In the genomic region with DNA sequence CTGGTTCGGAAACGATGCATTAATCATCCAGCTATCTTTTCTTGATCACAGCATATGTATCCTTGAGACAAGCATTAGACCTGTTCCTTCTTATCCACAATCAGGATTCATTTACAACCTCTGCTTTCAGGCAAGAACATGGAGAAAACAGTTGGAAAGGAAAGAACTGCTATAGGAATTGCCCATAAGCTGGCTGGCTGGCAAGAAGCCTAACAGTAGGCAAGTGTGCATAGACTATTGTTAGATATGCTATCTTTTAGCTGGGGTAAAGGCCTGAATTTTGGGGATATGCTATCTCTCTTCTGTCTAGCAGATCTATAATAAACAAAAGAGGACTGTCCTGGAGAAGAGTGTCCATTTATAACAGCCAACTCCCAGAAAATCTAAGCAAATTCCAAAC, we compare ENCODE assay signal across 28 mouse cellular contexts.
DNase-seq lines count a peak whose midpoint lies in the region; ATAC-seq and TF ChIP-seq lines count a peak whose summit lies in the region.
"Had no signal": no experiment of that assay in that cellular context is flagged by ENCODE, and none has a peak within 500 bp of the region (broad histone marks: within the 10 kb centered on the region; RNA-seq: fewer than 3 reads in every experiment).

No protein-coding gene starts in this region.

- no peak for TF ChIP-seq CTCF in forebrain, postnatal 0 days (IDR thresholded peaks at IDR 0.05; ENCODE audit: low read depth)
- no peak for TF ChIP-seq CTCF in left cerebral cortex, adult 2 months (IDR thresholded peaks at IDR 0.05)

- H3K27me3 ChIP-seq in forebrain, postnatal 0 days (ENCODE audit: insufficient read depth, low read length), result no peaks in the 10 kb centered on the region
- H3K27me3 ChIP-seq in forebrain, embryonic 13.5 days, result no peaks in the 10 kb centered on the region
- H3K27me3 ChIP-seq: embryonic facial prominence, embryonic 12.5 days; heart, embryonic 12.5 days; hindbrain, embryonic 15.5 days; liver, embryonic 12.5 days; megakaryocyte, embryonic 14.5 days; midbrain, embryonic 13.5 days; neural tube, embryonic 13.5 days had no signal

- H3K9ac ChIP-seq in forebrain, postnatal 0 days, result no peak overlapping the region
- no peak overlapping the region for H3K9ac ChIP-seq in forebrain, embryonic 13.5 days
- H3K9ac ChIP-seq: embryonic facial prominence, embryonic 12.5 days; heart, embryonic 12.5 days; hindbrain, embryonic 15.5 days; liver, embryonic 12.5 days; liver, postnatal 0 days; midbrain, embryonic 13.5 days; neural tube, embryonic 13.5 days had no signal

- WGBS in forebrain, postnatal 0 days, result 77% methylated on average over 2 of the region's 2 CpGs
- 88% methylated on average over 2 of the region's 2 CpGs for WGBS in forebrain, embryonic 13.5 days

- intact Hi-C loops in left cerebral cortex, adult 2 months (cut with DNase I), result no loop called here
- intact Hi-C loops in left cerebral cortex, postnatal 4 days (cut with DNase I), result no loop called here
- intact Hi-C loops in left cerebral cortex, postnatal 14 days (cut with DNase I), result no loop called here

- no peaks in the 10 kb centered on the region for H3K9me3 ChIP-seq in forebrain, postnatal 0 days (ENCODE audit: low read length)
- H3K9me3 ChIP-seq in forebrain, embryonic 13.5 days (replicated peaks), result no peaks in the 10 kb centered on the region
- H3K9me3 ChIP-seq: embryonic facial prominence, embryonic 12.5 days; heart, embryonic 12.5 days; hindbrain, embryonic 15.5 days; liver, embryonic 12.5 days; megakaryocyte, embryonic 14.5 days; midbrain, embryonic 13.5 days; neural tube, embryonic 13.5 days had no signal

- H3K36me3 ChIP-seq in forebrain, postnatal 0 days (ENCODE audit: insufficient read depth), result no peaks in the 10 kb centered on the region
- H3K36me3 ChIP-seq in forebrain, embryonic 13.5 days (ENCODE audit: poor library complexity, severe bottlenecking), result no peaks in the 10 kb centered on the region
- H3K36me3 ChIP-seq: embryonic facial prominence, embryonic 12.5 days; G1E; heart, embryonic 12.5 days; hindbrain, embryonic 15.5 days; liver, embryonic 12.5 days; midbrain, embryonic 13.5 days; neural tube, embryonic 13.5 days had no signal

- no peak overlapping the region; the same call in 1 of the 2 replicates for H3K27ac ChIP-seq in forebrain, postnatal 0 days (ENCODE audit: low read depth, low read length)
- H3K27ac ChIP-seq in forebrain, embryonic 13.5 days, result no peak overlapping the region
- H3K27ac ChIP-seq in left cerebral cortex, adult 2 months, result peak overlapping the region; percentile 56
- H3K27ac ChIP-seq: embryonic facial prominence, embryonic 12.5 days; heart, adult 2 months; hindbrain, embryonic 15.5 days; liver, embryonic 12.5 days; midbrain, embryonic 13.5 days; neural tube, embryonic 13.5 days had no signal

- H3K4me2 ChIP-seq in forebrain, postnatal 0 days (ENCODE audit: low read depth), result no peak overlapping the region
- no peak overlapping the region for H3K4me2 ChIP-seq in forebrain, embryonic 13.5 days
- H3K4me2 ChIP-seq: embryonic facial prominence, embryonic 12.5 days; heart, embryonic 12.5 days; hindbrain, embryonic 15.5 days; liver, embryonic 12.5 days; midbrain, embryonic 13.5 days; neural tube, embryonic 13.5 days had no signal

- no peak overlapping the region for H3K4me3 ChIP-seq in forebrain, postnatal 0 days (ENCODE audit: low read depth, low read length)
- no peak overlapping the region for H3K4me3 ChIP-seq in forebrain, embryonic 13.5 days
- no peak overlapping the region for H3K4me3 ChIP-seq in left cerebral cortex, adult 2 months
- H3K4me3 ChIP-seq: embryonic facial prominence, embryonic 12.5 days; heart, adult 2 months; heart, embryonic 12.5 days; hindbrain, embryonic 15.5 days; liver, embryonic 12.5 days; megakaryocyte, embryonic 14.5 days; midbrain, embryonic 13.5 days; neural tube, embryonic 13.5 days had no signal

- peak; percentile 48 for DNase-seq in forebrain, postnatal 0 days
- DNase-seq in left cerebral cortex, adult 2 months (ENCODE audit: extremely low spot score in 1 of 2, low spot score in 2 of 2), result no peak
- no peak for DNase-seq in left cerebral cortex, postnatal 4 days
- DNase-seq in left cerebral cortex, postnatal 14 days (ENCODE audit: low spot score in 2 of 2), result peak; percentile 32 to 42
- peak; percentile 13 to 26 for DNase-seq in right cerebral cortex, postnatal 36 days (ENCODE audit: low spot score in 2 of 2)
- DNase-seq in ovary, postnatal 14 days (ENCODE audit: low spot score), result no peak
- DNase-seq: adrenal gland, postnatal 25 days; cerebellum, adult 8-10 months; cerebellum, postnatal 25 days; embryo, embryonic 11 days; heart, adult 2 months; kidney, adult 11 months; kidney, postnatal 14 days; liver, postnatal 0 days; lung, postnatal 4 days; spleen, adult 18-20 months; thymus, postnatal 14 days had no signal

- ATAC-seq in forebrain, postnatal 0 days, result no peak
- ATAC-seq in forebrain, embryonic 13.5 days, result no peak
- no peak for ATAC-seq in megakaryocyte-erythroid progenitor cell, adult 5-6 weeks (replicated peaks; ENCODE audit: low FRiP score, low TSS enrichment, poor library complexity, severe bottlenecking)
- ATAC-seq: inflammation-experienced regulatory T-cells, adult 6 months; liver, embryonic 12.5 days; liver, postnatal 0 days; midbrain, embryonic 13.5 days had no signal

- H3K4me1 ChIP-seq in forebrain, postnatal 0 days (ENCODE audit: insufficient read depth), result 0 out of 2 replicates have a peak, but pooled peaks cover 4% of the 10 kb centered on the region
- no peaks in the 10 kb centered on the region for H3K4me1 ChIP-seq in forebrain, embryonic 13.5 days
- H3K4me1 ChIP-seq: embryonic facial prominence, embryonic 12.5 days; heart, embryonic 12.5 days; hindbrain, embryonic 15.5 days; liver, embryonic 12.5 days; megakaryocyte, embryonic 14.5 days; midbrain, embryonic 13.5 days; neural tube, embryonic 13.5 days had no signal

Comparison
In these comparisons a context has a peak if more than half of its experiments do, and no peak if none do; other contexts are left out.
1. DNase-seq: peak in forebrain, postnatal 0 days (single experiment), left cerebral cortex, postnatal 14 days (2 of 2) and right cerebral cortex, postnatal 36 days (2 of 2); none in left cerebral cortex, adult 2 months (0 of 2), left cerebral cortex, postnatal 4 days (single experiment) and ovary, postnatal 14 days (single experiment).